Mouse (Mus musculus): ENCODE data around the gene Cops7a.

Gene Cops7a

DNA sequence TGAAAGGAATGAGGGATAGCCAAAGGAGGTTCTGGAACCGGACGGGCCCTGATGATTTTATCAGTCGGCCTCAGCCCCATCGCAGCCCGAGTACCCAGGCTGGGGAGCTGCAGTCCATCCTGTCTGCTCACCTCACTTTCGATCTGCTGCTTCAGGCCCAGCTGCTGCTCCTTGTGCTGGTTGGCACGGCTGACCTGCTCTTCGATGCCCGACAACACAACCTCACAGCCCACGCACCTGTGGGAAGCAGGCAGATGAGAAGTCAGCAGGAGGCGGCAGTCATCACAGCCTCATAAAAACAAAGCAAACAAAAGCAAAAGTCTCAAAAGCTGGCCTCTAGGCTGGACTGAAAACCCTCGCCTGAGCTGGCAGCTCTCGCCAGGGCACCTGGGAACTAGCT lies 5.4 kb downstream of the Cops7a start:
- DNase-seq (ENCODE audit: low spot score in 2 of 2), result no peak

DNA sequence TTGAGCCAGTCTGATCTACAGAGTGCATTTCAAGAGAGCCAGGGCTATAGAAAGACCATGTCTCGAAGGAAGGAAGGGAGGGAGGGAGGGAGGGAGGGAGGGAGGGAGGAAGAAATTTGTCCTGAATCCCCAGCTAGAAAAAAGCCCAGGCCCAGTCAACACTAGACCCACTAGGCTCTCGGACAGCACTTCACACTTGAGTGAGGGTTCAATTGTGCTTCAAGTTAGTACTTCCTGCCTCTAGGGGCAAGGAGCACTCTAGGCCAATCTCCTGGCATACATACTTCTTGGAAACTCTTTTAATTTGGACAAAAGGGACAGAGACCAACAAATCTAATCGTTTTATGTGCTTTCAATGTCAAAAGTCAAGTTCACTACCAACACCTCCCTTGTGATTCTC lies 7.2 kb downstream of the Cops7a start:
- no peak for DNase-seq (ENCODE audit: low spot score in 2 of 2)

DNA sequence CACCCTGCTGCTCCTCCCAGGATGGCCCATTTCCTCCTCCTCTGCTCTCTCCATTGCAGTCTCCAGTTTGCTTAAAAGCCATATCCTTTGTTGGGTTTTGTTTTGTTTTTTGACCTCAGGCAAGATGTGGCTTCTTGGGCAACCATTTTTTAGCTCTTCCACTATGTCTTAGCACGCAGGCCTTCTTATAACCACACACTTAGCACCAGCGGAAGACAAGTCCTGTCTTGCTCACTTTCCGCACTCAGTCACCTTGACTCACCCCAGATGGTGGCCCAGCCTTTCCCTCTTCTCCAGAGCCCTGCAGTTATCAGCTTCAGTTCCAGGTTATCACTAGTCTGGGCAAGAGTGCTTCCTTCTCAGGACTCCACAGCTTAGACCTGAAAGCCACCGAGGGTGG lies 10.1 kb downstream of the Cops7a start:
- no peak for DNase-seq (ENCODE audit: low spot score in 2 of 2)

DNA sequence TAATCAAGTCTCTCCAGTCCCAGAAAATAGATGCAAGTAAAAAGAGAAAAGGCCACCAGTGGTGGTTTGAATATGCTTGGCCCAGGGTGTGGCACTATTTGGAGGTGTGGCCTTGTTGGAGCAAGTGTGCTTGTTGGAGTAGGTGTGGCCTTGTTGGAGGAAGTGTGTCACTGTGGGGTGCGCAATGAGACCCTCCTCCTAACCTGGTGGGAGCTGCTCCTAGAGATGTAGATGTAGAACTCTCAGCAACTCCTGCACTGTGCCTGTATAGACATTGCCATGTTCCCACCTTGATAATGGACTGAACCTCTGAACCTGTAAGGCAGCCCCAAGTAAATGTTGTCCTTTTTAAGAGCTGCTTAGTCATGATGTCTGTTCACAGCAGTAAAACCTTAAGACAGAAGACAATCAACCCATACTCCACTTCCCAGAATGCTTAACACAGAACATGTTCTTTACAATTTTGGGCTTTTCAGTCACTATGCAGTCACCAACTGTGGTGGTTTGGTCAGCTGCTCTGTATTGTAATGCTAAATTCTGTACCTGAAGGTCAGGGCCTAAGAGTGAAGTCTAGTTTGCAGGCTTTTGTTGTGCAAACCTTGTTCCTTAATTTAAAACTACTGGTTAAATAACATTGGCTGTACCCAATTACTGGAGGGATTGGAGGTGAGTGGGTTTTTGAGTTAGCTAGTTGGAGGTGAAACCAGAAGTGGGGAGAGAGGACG lies 11.2 kb downstream of the Cops7a start:
- no peak for DNase-seq (ENCODE audit: low spot score in 2 of 2)

DNA sequence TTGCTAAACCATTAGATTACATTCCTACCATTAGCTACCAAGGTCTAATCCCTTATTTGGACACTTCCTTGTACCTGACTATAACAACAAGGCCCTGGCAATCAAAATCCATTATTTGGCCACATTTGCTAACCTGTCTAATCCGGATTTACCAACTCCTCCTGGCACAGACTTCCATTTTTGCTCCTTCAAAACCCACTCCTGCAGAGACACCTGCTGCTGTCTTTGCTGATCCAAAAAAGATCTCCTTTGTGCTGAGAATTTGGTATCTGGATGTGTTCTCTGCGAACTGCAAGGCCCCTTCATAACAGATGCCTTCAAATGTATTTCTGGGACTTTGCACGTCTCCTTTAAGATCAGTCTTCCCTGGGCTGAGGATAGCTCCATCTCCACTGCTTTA lies 21.8 kb downstream of the Cops7a start:
- no peak for DNase-seq (ENCODE audit: low spot score in 2 of 2)

DNA sequence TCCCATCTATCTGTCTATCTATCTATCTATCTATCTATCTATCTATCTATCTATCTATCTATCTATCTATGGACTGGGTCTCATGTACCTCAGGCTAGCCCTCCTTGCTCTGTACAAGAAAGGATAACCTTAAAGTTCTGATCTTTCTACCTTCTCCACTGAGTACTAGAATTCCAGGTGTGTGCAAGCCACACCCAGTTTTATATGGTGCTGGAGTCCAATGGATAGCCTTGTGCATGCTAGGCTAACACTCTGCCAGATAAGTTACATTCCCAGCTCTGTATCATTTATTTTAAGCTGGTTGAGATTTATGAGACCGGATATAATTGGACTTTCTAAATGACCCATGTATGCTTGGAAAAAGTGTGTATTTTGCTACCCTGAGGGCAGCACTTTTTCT lies 23.7 kb downstream of the Cops7a start:
- no peak for DNase-seq (ENCODE audit: low spot score in 2 of 2)

DNA sequence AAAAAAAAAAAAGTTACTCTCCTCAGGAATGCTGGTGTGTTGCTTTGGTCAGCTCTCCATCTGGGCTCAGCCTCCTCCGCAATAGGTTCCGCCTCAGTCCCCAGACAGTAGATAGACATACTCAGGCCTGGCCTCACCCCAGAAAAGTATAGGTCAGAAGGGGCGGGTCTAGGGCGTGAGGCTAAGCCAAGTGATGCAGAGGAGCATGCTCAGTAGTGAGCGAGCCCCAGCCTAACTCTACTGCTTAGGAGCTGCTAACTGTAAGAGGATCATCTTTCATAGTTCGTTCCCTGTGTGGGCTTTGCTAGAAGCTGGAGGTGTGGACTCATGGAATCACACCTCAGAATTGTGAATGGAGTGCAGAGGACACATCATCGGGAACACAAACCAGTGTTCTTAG lies 26.8 kb downstream of the Cops7a start:
- no peak for DNase-seq (ENCODE audit: low spot score in 2 of 2)

DNA sequence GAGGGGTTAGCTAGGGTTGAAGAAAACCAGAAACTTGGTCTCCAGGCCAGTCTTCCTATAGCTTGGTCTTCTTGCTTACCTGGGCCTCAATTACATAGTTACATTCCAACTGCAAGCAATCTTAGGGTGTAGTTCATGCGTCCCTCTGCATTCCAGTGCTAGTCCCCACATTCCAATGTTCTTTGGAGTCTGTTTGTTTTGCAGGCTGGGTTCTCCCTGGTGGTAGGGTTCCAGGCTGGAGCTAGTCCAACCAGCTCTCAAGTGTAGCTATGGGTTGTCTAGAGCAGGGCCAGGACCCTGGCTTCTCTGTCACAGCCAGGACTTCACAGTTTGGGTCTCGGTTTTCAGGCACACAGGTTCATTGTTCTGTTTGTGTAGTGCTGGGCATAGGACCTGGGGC lies 27.8 kb downstream of the Cops7a start:
- no peak for DNase-seq (ENCODE audit: low spot score in 2 of 2)

DNA sequence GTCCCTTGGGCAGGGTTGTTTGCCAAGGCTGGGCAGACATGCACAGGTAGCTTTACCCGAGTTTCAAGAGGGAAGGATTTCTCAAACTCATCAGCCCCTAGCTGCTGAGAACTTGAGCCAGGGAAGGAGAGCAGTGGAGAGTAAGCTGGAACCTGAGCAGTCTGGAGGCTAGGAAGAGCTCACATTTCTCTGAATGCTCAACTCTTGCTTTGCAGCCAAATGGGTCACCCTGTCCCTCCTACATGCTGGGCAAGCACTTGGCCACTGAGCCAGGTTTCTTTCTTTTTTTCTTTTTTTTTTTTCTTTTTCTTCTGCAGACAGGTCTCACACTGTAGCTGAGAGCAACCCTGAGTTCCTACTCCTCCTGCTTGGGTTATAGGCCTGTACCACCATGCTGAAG lies 28.7 kb downstream of the Cops7a start:
- no peak for DNase-seq (ENCODE audit: low spot score in 2 of 2)

DNA sequence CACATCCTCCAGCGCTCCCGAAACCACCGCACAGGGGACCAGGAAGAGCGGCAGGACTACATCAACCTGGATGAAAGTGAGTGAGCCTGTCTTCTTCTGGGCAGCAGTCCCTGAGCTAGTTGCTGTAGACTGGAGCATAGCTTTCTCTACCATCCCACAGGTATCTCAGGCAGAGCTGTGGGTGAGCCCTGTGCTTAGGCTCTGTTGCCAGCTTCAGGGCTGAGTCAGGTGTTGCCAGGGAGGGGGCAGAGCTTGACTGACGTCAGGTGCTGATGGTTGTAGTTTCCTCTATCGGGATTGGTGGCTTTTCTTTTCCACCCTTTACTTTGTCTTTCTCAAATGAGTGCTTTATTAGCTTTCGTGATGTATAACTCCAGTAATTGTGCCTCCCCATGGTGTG lies 30.7 kb downstream of the Cops7a start:
- DNase-seq (ENCODE audit: low spot score in 2 of 2), result no peak

DNA sequence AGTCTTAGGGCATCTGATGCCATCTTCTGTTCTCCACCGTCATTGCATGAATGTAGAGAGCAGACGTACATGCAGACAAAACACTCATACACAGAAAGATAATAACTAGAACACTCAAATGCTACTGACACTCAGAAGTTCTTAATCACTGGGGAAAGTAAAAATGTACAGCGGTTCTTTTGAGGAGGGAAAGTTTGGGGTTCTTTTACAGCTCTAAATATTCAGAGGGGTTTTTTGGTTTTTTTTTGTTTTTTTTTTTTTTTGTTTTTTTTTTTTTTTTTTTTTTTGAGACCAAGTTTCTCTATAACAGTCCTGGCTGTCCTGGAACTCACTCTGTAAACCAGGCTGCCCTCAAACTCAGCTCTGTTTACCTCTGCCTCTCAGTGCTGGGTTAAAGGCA lies 32.2 kb downstream of the Cops7a start:
- no peak for DNase-seq (ENCODE audit: low spot score in 2 of 2)

DNA sequence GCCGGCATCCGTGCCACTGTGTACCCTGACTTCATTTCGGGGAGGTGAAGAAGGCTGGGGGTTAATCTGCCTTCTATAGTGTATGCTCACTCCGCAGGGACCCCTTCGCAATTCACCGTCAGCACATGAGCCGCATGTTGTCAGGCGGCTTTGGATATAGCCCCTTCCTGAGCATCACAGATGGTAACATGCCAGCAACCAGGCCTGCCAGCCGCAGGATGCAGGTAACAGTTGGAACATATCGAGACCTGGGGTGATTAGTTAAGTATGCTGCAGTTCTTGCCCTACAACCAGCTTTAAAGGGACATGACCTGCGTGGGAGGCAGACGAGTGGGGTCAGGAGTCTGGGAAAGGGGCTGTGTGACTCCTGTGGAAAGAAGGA lies 33.0 kb downstream of the Cops7a start:
- DNase-seq (ENCODE audit: low spot score in 2 of 2), result peak in 1 of 2 experiments; percentile 42

DNA sequence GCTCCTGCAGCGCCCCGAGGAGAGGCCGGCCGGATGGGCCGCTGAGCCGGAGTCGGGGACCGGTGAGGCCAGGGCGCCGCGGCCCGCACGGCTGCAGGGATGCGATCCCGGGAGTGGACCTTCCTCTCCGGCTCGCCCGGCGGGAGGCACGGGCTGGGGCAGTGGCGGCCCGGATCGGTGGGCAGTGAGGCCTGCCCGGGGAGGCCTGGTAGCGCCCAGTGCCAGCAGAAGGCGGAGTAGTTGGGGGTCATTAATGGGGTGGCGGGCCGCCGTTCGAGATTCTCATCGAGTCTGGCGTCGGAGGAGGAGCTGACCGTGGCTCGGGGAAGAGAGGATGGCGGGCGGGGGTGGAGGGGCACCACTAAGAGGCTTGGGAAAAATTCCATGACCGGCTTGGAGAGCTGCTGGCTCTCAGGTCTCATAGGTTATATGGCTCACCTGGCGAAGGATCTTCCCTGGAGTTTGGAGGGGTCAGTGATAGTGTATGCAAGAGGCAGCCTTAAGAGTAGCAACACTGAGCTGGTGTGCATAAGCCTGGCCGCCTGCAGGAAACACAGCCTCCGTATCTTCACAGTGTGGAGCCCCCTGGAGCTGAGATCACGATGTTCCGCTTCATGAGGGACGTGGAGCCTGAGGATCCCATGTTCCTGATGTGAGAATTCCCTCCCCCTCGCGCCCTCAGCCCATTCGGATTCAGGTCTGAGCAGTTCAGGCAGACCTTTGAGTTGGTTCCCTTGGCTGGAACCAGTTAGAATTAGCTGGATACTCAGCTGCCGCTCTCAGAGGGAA lies 33.6 kb downstream of the Cops7a start:
- DNase-seq (ENCODE audit: low spot score in 2 of 2), result peak; percentile 62 to 63

DNA sequence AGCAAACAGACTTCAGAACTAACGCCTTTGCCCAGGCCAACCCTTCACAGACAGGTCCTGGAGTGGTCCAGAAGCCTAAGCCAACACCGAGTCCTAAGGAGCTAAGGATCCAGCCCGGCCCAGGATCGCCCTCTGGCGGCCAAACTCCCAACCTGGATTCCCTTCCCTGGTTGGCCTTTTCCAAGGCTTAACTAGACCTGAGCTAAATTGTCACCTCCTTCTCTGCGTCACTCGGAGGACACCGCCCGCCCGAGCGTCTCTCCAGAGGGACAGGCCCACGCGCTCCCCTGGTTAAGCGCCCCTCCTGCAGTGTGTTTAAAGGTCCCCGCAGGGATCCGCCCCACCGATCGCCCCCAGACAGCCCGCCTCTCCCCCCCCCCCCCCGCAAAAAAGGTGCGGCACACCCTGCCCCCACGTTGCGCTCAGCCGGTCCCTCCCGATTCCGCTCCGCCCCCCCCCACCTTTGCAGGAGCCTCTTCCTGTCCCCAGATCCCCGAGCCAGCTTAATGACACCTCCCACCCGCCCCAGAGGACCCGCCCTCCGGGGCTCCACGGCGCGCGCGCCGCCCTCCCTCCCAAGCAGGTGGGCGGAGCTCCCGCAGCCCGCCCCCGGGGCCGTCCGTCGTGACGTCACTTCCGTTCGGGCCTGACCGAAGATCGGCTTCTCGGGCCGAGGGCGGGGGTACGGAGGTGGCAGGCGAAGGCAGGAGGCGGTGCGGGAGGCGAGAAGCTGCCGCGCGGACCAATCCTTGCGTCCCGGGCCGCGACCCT lies 34.4 kb downstream of the Cops7a start, which contains the start of gene Mlf2:
Gene Mlf2, plus strand, starts transcription at position 633 of the 771 bp plus-strand sequence.
- peak; percentile 96 to 98 for DNase-seq (ENCODE audit: low spot score in 2 of 2)

DNA sequence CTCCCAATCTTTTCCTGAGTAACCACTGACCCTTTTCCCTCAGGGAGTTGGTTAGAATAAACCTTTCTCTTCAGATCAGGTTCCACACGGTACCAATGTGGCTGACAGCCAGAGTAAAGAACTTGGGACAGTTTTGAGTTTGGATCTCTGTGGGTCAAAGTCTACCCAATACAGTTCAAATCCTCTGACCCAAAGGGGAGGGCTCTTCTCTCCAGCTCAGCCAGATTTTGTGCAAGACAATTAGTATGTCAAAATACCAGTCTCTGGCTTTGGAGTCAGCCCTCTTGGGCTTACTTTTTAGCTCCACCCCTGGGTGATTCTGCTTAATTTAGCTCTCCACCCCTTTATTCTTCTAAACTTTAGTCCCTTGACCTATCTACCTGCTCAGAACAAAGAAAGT lies 35.1 kb downstream of the Cops7a start:
- DNase-seq (ENCODE audit: low spot score in 2 of 2), result no peak

DNA sequence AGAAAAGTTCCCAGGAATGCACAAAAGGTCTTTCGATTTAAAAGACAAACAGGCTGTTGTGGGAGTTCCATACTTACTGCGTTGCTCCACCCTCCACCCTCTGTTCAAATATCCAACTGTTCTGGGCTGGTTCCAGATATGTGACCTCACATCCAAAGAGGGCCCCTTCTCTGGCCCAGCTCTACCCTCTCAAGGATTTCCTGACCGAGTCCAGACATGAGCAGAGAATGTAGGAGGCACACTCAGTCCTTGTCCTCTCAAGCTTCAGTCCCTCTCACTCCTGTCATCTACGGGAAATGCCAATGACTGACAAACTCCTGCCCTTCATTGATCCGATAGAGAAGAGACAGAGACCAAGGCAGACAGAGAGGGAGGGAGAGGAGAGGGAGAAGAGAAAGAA lies 39.4 kb downstream of the Cops7a start:
- DNase-seq (ENCODE audit: low spot score in 2 of 2), result no peak

DNA sequence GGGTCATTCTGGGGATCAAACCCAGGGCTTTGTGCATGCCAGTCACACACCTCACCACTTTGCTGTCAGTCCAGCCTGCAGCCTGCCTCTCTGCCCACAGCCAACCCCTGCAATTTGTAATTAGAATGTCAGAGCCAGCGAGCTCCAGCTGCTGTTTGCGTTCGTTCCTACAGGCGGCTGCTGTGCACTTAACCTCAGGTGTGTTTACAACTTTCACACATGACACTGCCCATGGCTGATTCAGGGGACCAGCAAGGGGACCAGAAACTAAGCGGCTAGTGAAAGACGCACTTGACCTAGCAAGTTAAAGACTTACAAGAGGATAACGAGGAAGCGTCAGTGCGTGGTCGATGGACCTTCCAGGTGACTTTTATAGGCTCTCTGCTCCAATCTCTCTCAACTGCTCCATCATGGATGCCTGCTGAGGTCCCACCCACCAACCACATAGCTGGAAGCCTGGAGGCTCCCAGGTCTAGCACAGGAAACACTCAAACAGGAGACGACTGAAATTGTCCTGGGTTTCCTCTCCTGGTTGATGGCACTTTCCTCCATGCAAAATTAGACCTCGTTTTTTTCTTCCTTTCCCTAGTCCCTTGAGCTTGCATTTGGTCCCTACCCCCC lies 40.1 kb downstream of the Cops7a start:
- DNase-seq (ENCODE audit: low spot score in 2 of 2), result no peak

DNA sequence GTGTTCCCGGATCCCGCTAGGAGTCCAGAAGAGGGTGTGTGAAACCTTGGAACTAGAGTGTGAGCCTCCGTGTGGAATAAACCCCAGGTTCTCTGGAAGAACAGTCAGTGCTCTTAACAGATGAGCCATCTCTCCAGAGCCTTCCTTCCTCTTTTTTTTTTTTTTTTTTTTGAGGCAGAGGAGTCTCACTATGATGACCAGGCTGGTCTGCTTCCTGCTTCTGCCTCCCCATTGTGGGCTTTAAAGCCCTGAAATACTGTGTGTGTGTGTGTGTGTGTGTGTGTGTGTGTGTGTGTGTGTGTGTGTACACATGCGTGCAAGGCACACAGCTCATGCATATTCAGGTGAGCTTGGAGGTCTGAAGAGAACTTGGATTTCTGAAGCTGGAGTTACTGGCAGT lies 43.8 kb downstream of the Cops7a start:
- DNase-seq (ENCODE audit: low spot score in 2 of 2), result no peak

DNA sequence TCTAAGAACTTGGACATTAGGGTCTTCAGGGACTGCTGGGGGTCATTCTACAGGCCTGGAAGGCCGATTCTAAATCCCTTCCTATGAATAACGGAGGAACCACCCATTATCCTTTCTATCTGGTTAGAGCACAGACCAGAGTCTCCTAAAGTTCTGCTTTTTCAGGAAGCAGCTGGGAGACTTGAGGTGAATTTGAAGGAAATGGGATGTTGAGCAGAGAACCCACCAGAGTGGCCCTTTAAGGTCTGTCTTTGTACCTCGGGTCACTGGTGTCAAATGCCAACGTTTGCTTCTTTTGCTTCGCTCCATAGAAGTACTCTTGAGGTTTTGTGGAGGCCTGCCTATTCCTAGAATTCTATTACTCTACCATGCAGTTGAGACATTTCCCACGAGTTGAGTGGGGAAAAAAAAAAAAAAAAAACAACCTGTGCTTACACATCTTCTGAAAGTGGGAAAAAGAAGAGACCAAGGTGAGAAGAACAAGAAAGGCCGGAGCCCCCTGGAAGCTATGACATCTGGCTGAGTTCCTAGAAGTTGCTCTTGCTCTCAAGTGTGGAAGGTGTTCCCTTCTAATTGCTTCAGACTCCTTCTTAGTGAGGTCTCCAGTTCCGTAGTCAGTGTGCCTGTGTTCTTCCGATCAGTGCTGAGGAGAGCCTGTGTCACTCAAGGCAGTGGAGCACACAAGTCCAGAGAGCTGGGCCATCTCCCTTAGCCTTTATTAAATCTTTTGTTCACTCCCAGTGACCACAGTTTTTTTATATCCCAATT lies 44.8 kb downstream of the Cops7a start:
- no peak for DNase-seq (ENCODE audit: low spot score in 2 of 2)

DNA sequence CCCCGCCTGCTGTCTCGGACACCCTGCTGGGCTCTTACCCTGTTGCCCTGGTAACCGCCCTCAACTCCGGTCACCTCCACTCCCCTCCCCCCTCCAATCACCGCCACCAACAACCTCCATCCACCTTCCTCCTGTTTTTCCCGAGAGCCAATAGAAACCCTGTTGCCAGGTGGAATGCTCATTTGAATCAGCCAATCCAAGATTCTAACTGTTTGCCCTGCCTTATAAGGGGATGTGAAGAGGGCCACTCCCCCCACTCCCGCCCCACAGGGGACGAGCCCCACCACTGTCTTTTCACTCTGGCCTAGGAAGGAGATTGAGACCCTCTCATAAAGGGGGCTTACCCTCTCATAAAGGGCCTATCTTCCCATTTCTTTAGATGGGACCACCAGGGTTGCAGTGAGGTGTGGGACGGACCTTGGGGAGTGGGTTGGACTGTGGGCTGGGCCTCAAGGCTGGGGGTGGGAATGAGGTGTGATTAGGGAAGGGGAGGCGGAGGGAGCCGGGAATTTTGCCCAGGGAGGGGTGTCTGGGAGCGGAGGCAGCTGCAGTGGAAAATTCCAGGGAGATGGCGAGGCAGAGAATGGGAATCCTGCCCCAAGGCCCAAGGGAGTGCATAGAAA lies 45.5 kb downstream of the Cops7a start, which contains the start of gene Ptms:
Gene Ptms, minus strand, starts transcription at position 409 of the 623 bp plus-strand sequence.
- DNase-seq (ENCODE audit: low spot score in 2 of 2), result peak; percentile 90 to 94

Data from frontal cortex, postnatal 10 days (tissue).